Mouse (Mus musculus) stomach, postnatal 0 days (tissue): Measurements from ENCODE around the gene Ssx2ip.

Experiments
- CTCF ChIP-seq: IDR thresholded peaks from 2 replicates; pipeline ENCODE4 v1.5.1; 2016; ENCODE audit warnings: antibody characterized with exemption, low read depth, mild to moderate bottlenecking, moderate library complexity
- EP300 ChIP-seq: optimal IDR thresholded peaks from 2 replicates; pipeline ENCODE3; 2016; ENCODE audit warnings: antibody characterized with exemption

GRCm38 (mm10) chr3:146435533-146435932 is 31.1 kb downstream of the Ssx2ip start:
- TF ChIP-seq CTCF = no peak
- TF ChIP-seq EP300 = no peak
